Mouse (Mus musculus) MEL (cell line): Measurements from ENCODE around the gene Borcs5. TPM values are rescaled to one million over a fixed set of nuclear protein-coding genes. Genes with fewer than 3 reads are reported as not detected.

Experiments used
- DNase-seq: peaks from one replicate; pipeline ENCODE4 v3.0.0; 2011; ENCODE audit warnings: low read depth, low spot score
- H3K27ac ChIP-seq: 2 replicates; pipeline ENCODE4 v1.5.1; 2012; ENCODE audit warnings: low read depth, mild to moderate bottlenecking, control low read depth, low read length, moderate library complexity; ENCODE audit not compliant: control insufficient read depth
- H3K27me3 ChIP-seq, 2 experiments: fragments of 150-350 bp in 1 of 2; sonication (generic) in 1 of 2; 2 replicates each; pipeline ENCODE4 v1.6.1; 2012; ENCODE audit warnings: low read length in 2 of 2, mild to moderate bottlenecking in 2 of 2, improper control_type of control experiment in 1 of 2, moderate library complexity in 1 of 2; ENCODE audit not compliant: insufficient read depth in 2 of 2, control insufficient read depth in 1 of 2
- H3K36me3 ChIP-seq, 2 experiments: 2 replicates each; pipeline ENCODE4 v1.6.1; 2012 to 2014; ENCODE audit warnings: low read length in 2 of 2, improper control_type of control experiment in 1 of 2, inconsistent platforms in 1 of 2, mild to moderate bottlenecking in 1 of 2; ENCODE audit not compliant: insufficient read depth in 2 of 2, control insufficient read depth in 1 of 2
- H3K4me1 ChIP-seq, 2 experiments: fragments of 150-350 bp in 1 of 2; sonication (generic) in 1 of 2; 2 replicates each; pipeline ENCODE4 v1.6.1; 2012; ENCODE audit warnings: low read length in 2 of 2, improper control_type of control experiment in 1 of 2, mild to moderate bottlenecking in 1 of 2; ENCODE audit not compliant: insufficient read depth in 2 of 2, control insufficient read depth in 1 of 2
- H3K4me3 ChIP-seq, 2 experiments: fragments of 150-350 bp in 1 of 2; sonication (generic) in 1 of 2; 2 replicates each; pipeline ENCODE4 v1.5.1; 2012; ENCODE audit warnings: low read depth in 2 of 2, low read length in 2 of 2, mild to moderate bottlenecking in 2 of 2, moderate library complexity in 2 of 2, control low read depth in 1 of 2, improper control_type of control experiment in 1 of 2; ENCODE audit not compliant: control insufficient read depth in 1 of 2, insufficient read depth in 1 of 2
- H3K79me2 ChIP-seq: 2 replicates; pipeline ENCODE4 v1.6.1; 2012; ENCODE audit warnings: mild to moderate bottlenecking, low read length, moderate library complexity; ENCODE audit not compliant: control insufficient read depth, poor library complexity, insufficient read depth
- H3K9ac ChIP-seq: 2 replicates; pipeline ENCODE4 v1.6.1; 2012; ENCODE audit warnings: low read depth, mild to moderate bottlenecking, control low read depth, low read length, moderate library complexity; ENCODE audit not compliant: control insufficient read depth, poor library complexity, severe bottlenecking
- H3K9me3 ChIP-seq: fragments of 150-350 bp; sonication (generic); replicated peaks from 2 replicates; pipeline ENCODE4 v1.6.1; 2012; ENCODE audit warnings: mild to moderate bottlenecking, low read length, improper control_type of control experiment, moderate library complexity; ENCODE audit not compliant: insufficient read depth
- BHLHE40 ChIP-seq: IDR thresholded peaks from 2 replicates; pipeline ENCODE4 v1.6.1; 2012; ENCODE audit warnings: low read depth, mild to moderate bottlenecking, inconsistent platforms, low read length, improper control_type of control experiment, borderline replicate concordance
- CHD1 ChIP-seq: IDR thresholded peaks from 2 replicates; pipeline ENCODE4 v1.6.1; 2012; ENCODE audit warnings: low read depth, mild to moderate bottlenecking, inconsistent platforms, low read length, improper control_type of control experiment
- CHD2 ChIP-seq: IDR thresholded peaks from 2 replicates; pipeline ENCODE4 v1.6.1; 2011; ENCODE audit warnings: low read length, improper control_type of control experiment
- ELF1 ChIP-seq: IDR thresholded peaks from 2 replicates; pipeline ENCODE4 v1.6.1; 2014; ENCODE audit warnings: low read depth, mild to moderate bottlenecking, inconsistent platforms, low read length, improper control_type of control experiment, moderate library complexity
- EP300 ChIP-seq, 2 experiments: IDR thresholded peaks; 2 replicates each; pipeline ENCODE4 v1.6.1; 2011; ENCODE audit warnings: improper control_type of control experiment in 2 of 2, low read length in 2 of 2, low read depth in 1 of 2, mild to moderate bottlenecking in 1 of 2
- ETS1 ChIP-seq: IDR thresholded peaks from 2 replicates; pipeline ENCODE4 v1.6.1; 2012; ENCODE audit warnings: low read depth, mild to moderate bottlenecking, inconsistent platforms, low read length, improper control_type of control experiment, moderate library complexity
- GATA1 ChIP-seq: IDR thresholded peaks from 2 replicates; pipeline ENCODE4 v1.6.1; 2011; ENCODE audit warnings: low read depth, low read length, improper control_type of control experiment
- HCFC1 ChIP-seq: IDR thresholded peaks from 2 replicates; pipeline ENCODE4 v1.6.1; 2012; ENCODE audit warnings: low read depth, mild to moderate bottlenecking, inconsistent platforms, low read length, improper control_type of control experiment, moderate library complexity
- JUND ChIP-seq: IDR thresholded peaks from 2 replicates; pipeline ENCODE4 v1.6.1; 2011; ENCODE audit warnings: low read depth, mild to moderate bottlenecking, improper control_type of control experiment, low read length
- KAT2A ChIP-seq: conservative IDR thresholded peaks from 2 replicates; pipeline ENCODE4 v1.6.1; 2012; ENCODE audit warnings: low read depth, low read length, improper control_type of control experiment, inconsistent platforms
- MAX ChIP-seq: IDR thresholded peaks from 2 replicates; pipeline ENCODE4 v1.6.1; 2011; ENCODE audit warnings: low read length, improper control_type of control experiment
- MAZ ChIP-seq: IDR thresholded peaks from 2 replicates; pipeline ENCODE4 v1.6.1; 2012; ENCODE audit warnings: low read depth, mild to moderate bottlenecking, inconsistent platforms, low read length, improper control_type of control experiment
- MEF2A ChIP-seq: IDR thresholded peaks from 2 replicates; pipeline ENCODE4 v1.6.1; 2014; ENCODE audit warnings: low read depth, mild to moderate bottlenecking, inconsistent platforms, low read length, improper control_type of control experiment; ENCODE audit not compliant: poor library complexity, insufficient replicate concordance, severe bottlenecking; ENCODE audit errors: extremely low read depth
- MXI1 ChIP-seq: IDR thresholded peaks from 2 replicates; pipeline ENCODE4 v1.6.1; 2011; ENCODE audit warnings: mild to moderate bottlenecking, low read depth, low read length, improper control_type of control experiment
- MYC ChIP-seq: IDR thresholded peaks from 2 replicates; pipeline ENCODE4 v1.6.1; 2011; ENCODE audit warnings: low read depth, mild to moderate bottlenecking, low read length, improper control_type of control experiment, moderate library complexity
- NRF1 ChIP-seq: IDR thresholded peaks from 2 replicates; pipeline ENCODE4 v1.6.1; 2014; ENCODE audit warnings: low read depth, mild to moderate bottlenecking, inconsistent platforms, low read length, improper control_type of control experiment, moderate library complexity; ENCODE audit not compliant: poor library complexity, insufficient read depth, severe bottlenecking
- POLR2A ChIP-seq, 2 experiments: IDR thresholded peaks; 2 replicates each; pipeline ENCODE4 v1.6.1; 2011 to 2012; ENCODE audit warnings: low read length in 2 of 2, mild to moderate bottlenecking in 2 of 2, control low read depth in 1 of 2, improper control_type of control experiment in 1 of 2, low read depth in 1 of 2, moderate library complexity in 1 of 2; ENCODE audit not compliant: control insufficient read depth in 1 of 2, insufficient read depth in 1 of 2, poor library complexity in 1 of 2
- POLR2AphosphoS5 ChIP-seq: IDR thresholded peaks from 2 replicates; pipeline ENCODE4 v1.6.1; 2012; ENCODE audit warnings: low read depth, borderline replicate concordance, mild to moderate bottlenecking, inconsistent platforms, low read length, moderate library complexity, mixed read lengths
- RAD21 ChIP-seq: IDR thresholded peaks from 2 replicates; pipeline ENCODE4 v1.6.1; 2011; ENCODE audit warnings: mild to moderate bottlenecking, low read depth, low read length, improper control_type of control experiment
- RCOR1 ChIP-seq: IDR thresholded peaks from 2 replicates; pipeline ENCODE4 v1.6.1; 2012; ENCODE audit warnings: low read depth, mild to moderate bottlenecking, inconsistent platforms, low read length, improper control_type of control experiment
- SIN3A ChIP-seq: IDR thresholded peaks from 2 replicates; pipeline ENCODE4 v1.6.1; 2012; ENCODE audit warnings: low read length, improper control_type of control experiment, inconsistent platforms
- SMC3 ChIP-seq: IDR thresholded peaks from 2 replicates; pipeline ENCODE4 v1.6.1; 2011; ENCODE audit warnings: low read depth, low read length, improper control_type of control experiment
- TAL1 ChIP-seq: IDR thresholded peaks from 2 replicates; pipeline ENCODE4 v1.6.1; 2012; ENCODE audit warnings: mild to moderate bottlenecking, inconsistent platforms, low read length, moderate library complexity, mixed read lengths
- UBTF ChIP-seq: IDR thresholded peaks from 2 replicates; pipeline ENCODE4 v1.6.1; 2012; ENCODE audit warnings: low read depth, mild to moderate bottlenecking, inconsistent platforms, low read length, improper control_type of control experiment, moderate library complexity, borderline replicate concordance; ENCODE audit not compliant: insufficient read depth
- USF1 ChIP-seq: IDR thresholded peaks from 2 replicates; pipeline ENCODE4 v1.6.1; 2014; ENCODE audit warnings: low read depth, mild to moderate bottlenecking, inconsistent platforms, low read length, improper control_type of control experiment, moderate library complexity
- ZNF384 ChIP-seq: IDR thresholded peaks from 2 replicates; pipeline ENCODE4 v1.6.1; 2012; ENCODE audit warnings: low read depth, mild to moderate bottlenecking, inconsistent platforms, low read length, improper control_type of control experiment
- polyA plus RNA-seq, 2 experiments: library from polyadenylated mRNA; stranded (reverse) in 1 of 2; unstranded in 1 of 2; fragments of >175 nt in 1 of 2; fragments of >200 nt in 1 of 2; gene quantifications; 2 replicates each; pipeline versions ENCODE4 v1.2.1 to v1.2.4; 2012; ENCODE audit warnings: low replicate concordance in 2 of 2, low read depth in 1 of 2; ENCODE audit not compliant: insufficient read length in 2 of 2, insufficient read depth in 1 of 2, missing spikeins in 1 of 2
- total RNA-seq: library from RNA; depleted of rRNA; stranded (reverse); fragments of 300-350 nt; gene quantifications from 2 replicates; pipeline ENCODE4 v1.2.3, GENCODE M21; 2012

Gene Borcs5
- total and polyA plus RNA-seq, 3 experiments: 7.7 to 13.0 TPM; not detected in 1

- Histone ChIP-seq H3K36me3 (peaks cover 0 to 9% of the 10 kb centered on the region in 2 experiments; a peak in 2 of 4 replicates), H3K9ac (no peak overlapping the region), H3K4me1 (peaks cover 0 to 7% of the 10 kb centered on the region in 2 experiments; a peak in 2 of 4 replicates), H3K4me3 (no peak overlapping the region), H3K27me3 (no peaks in the 10 kb centered on the region), H3K27ac (no peak overlapping the region), H3K9me3 (no peaks in the 10 kb centered on the region), H3K79me2 (no peaks in the 10 kb centered on the region)
- peak; percentile 25 for DNase-seq
- TF ChIP-seq GATA1: no peak
- no peak for TF ChIP-seq HCFC1
- no peak for TF ChIP-seq SMC3
- no peak for TF ChIP-seq MXI1
- TF ChIP-seq SIN3A: no peak
- no peak for TF ChIP-seq RCOR1
- no peak for TF ChIP-seq CHD1
- no peak for TF ChIP-seq MYC
- TF ChIP-seq ELF1: no peak
- no peak for TF ChIP-seq TAL1
- no peak for TF ChIP-seq NRF1
- TF ChIP-seq BHLHE40: no peak
- TF ChIP-seq UBTF: no peak
- TF ChIP-seq RAD21: no peak
- TF ChIP-seq JUND: no peak
- no peak for TF ChIP-seq MAZ
- no peak for TF ChIP-seq KAT2A
- TF ChIP-seq POLR2AphosphoS5: no peak
Measured at GRCm38 (mm10) chr6:134647621-134648020, 8.3 kb downstream of the Borcs5 start.

GRCm38 (mm10) chr6:134648356-134648755 lies 9.0 kb downstream of the Borcs5 start:
- H3K9ac ChIP-seq: no peak overlapping the region
- peaks cover 0 to 6% of the 10 kb centered on the region in 2 experiments; a peak in 2 of 4 replicates for H3K4me1 ChIP-seq
- no peak overlapping the region for H3K27ac ChIP-seq
- no peaks in the 10 kb centered on the region for H3K9me3 ChIP-seq
- peaks cover 0 to 9% of the 10 kb centered on the region in 2 experiments; a peak in 2 of 4 replicates for H3K36me3 ChIP-seq
- H3K27me3 ChIP-seq: no peaks in the 10 kb centered on the region
- no peak for DNase-seq
- no peak for TF ChIP-seq EP300 (IDR thresholded peaks at IDR 0.05; ENCODE audit: low read depth in 1 of 2, low read length in 2 of 2)
- TF ChIP-seq ELF1: no peak
- TF ChIP-seq BHLHE40: no peak
- no peak for TF ChIP-seq JUND
- TF ChIP-seq ZNF384: no peak
- TF ChIP-seq UBTF: no peak
- TF ChIP-seq MXI1: no peak
- no peak for TF ChIP-seq MAX
- TF ChIP-seq POLR2A (IDR thresholded peaks at IDR 0.05; ENCODE audit: control insufficient read depth in 1 of 2, insufficient read depth in 1 of 2, low read depth in 1 of 2, low read length in 2 of 2, poor library complexity in 1 of 2): no peak
- no peak for TF ChIP-seq CHD2
- TF ChIP-seq CHD1: no peak
- no peak for TF ChIP-seq USF1
- no peak for TF ChIP-seq RAD21
- no peak for TF ChIP-seq MEF2A
- TF ChIP-seq HCFC1: no peak
- TF ChIP-seq ETS1: no peak
- no peak for TF ChIP-seq POLR2AphosphoS5
- no peaks in the 10 kb centered on the region for H3K79me2 ChIP-seq
- H3K4me3 ChIP-seq: no peak overlapping the region
